Mouse (Mus musculus) myocyte (in vitro differentiated cells): Measurements from ENCODE around the gene Smim22. TPM values are rescaled to one million over a fixed set of nuclear protein-coding genes. Genes with fewer than 3 reads are reported as not detected.
A peak's percentile ranks its signal among the peaks of the same experiment; 100 is the strongest.

Experiments used
- H3K27me3 ChIP-seq: one replicate; pipeline ENCODE4 v1.6.1; 2011; ENCODE audit not compliant: control insufficient read depth, insufficient read depth, insufficient read length
- H3K36me3 ChIP-seq: one replicate; pipeline ENCODE4 v1.6.1; 2011; ENCODE audit not compliant: control insufficient read depth, insufficient read depth
- H3K4me2 ChIP-seq: one replicate; pipeline ENCODE4 v1.6.1; 2011; ENCODE audit warnings: low read depth, control low read depth
- H3K4me3 ChIP-seq: one replicate; pipeline ENCODE4 v1.5.1; 2011; ENCODE audit warnings: mild to moderate bottlenecking, control low read depth, moderate library complexity
- H3K79me2 ChIP-seq: one replicate; pipeline ENCODE4 v1.6.1; 2011; ENCODE audit not compliant: control insufficient read depth, insufficient read depth
- H3ac ChIP-seq: one replicate; pipeline ENCODE4 v1.6.1; 2011; ENCODE audit not compliant: control insufficient read depth, insufficient read length
- CEBPB ChIP-seq: IDR thresholded peaks from 2 replicates; pipeline ENCODE4 v1.6.1; 2011; ENCODE audit warnings: mild to moderate bottlenecking, moderate library complexity; ENCODE audit not compliant: poor library complexity, insufficient read depth, severe bottlenecking
- E2F4 ChIP-seq: IDR thresholded peaks from one replicate; pipeline ENCODE4 v1.6.1; 2011; ENCODE audit warnings: mild to moderate bottlenecking, control low read depth, moderate library complexity; ENCODE audit not compliant: insufficient read depth
- MAX ChIP-seq: IDR thresholded peaks from one replicate; pipeline ENCODE4 v1.6.1; 2011; ENCODE audit warnings: low read depth, mild to moderate bottlenecking, control low read depth
- MYOD1 ChIP-seq, 3 experiments: IDR thresholded peaks; one replicate each; pipeline ENCODE4 v1.6.1; 2011; ENCODE audit warnings: control low read depth in 2 of 3, low read depth in 2 of 3, mild to moderate bottlenecking in 2 of 3, moderate library complexity in 1 of 3; ENCODE audit not compliant: insufficient read length in 2 of 3, control insufficient read depth in 1 of 3
- MYOG ChIP-seq, 3 experiments: IDR thresholded peaks; one replicate each; pipeline ENCODE4 v1.6.1; 2011; ENCODE audit warnings: control low read depth in 2 of 3, low read depth in 2 of 3, mild to moderate bottlenecking in 2 of 3; ENCODE audit not compliant: insufficient read length in 2 of 3, control insufficient read depth in 1 of 3, insufficient read depth in 1 of 3
- POLR2A ChIP-seq: IDR thresholded peaks from one replicate; pipeline ENCODE4 v1.6.1; 2011; ENCODE audit warnings: low read depth, mild to moderate bottlenecking, control low read depth, moderate library complexity; ENCODE audit not compliant: insufficient read length
- POLR2AphosphoS2 ChIP-seq: IDR thresholded peaks from one replicate; pipeline ENCODE4 v1.6.1; 2011; ENCODE audit warnings: low read depth, control low read depth; ENCODE audit not compliant: insufficient read length
- REST ChIP-seq: IDR thresholded peaks from one replicate; pipeline ENCODE4 v1.6.1; 2011; ENCODE audit warnings: mild to moderate bottlenecking, control low read depth, moderate library complexity; ENCODE audit not compliant: insufficient read depth, insufficient read length
- SRF ChIP-seq: IDR thresholded peaks from one replicate; pipeline ENCODE4 v1.6.1; 2011; ENCODE audit warnings: low read depth; ENCODE audit not compliant: control insufficient read depth, insufficient read length
- TCF12 ChIP-seq: IDR thresholded peaks from one replicate; pipeline ENCODE4 v1.6.1; 2011; ENCODE audit warnings: mild to moderate bottlenecking, control low read depth; ENCODE audit not compliant: poor library complexity, insufficient read depth, severe bottlenecking
- TCF3 ChIP-seq: IDR thresholded peaks from one replicate; pipeline ENCODE4 v1.6.1; 2011; ENCODE audit warnings: low read depth, control low read depth; ENCODE audit not compliant: insufficient read length
- USF1 ChIP-seq: IDR thresholded peaks from one replicate; pipeline ENCODE4 v1.6.1; 2011; ENCODE audit warnings: low read depth, mild to moderate bottlenecking, control low read depth, moderate library complexity
- polyA plus RNA-seq: library from polyadenylated mRNA; unstranded; fragments of >200 nt; fragmentation: generic; extraction: Trizol; gene quantifications from one replicate; pipeline ENCODE4 v1.2.1, GENCODE M21; 2012; ENCODE audit warnings: missing spikeins

The Smim22 gene
- polyA plus RNA-seq = 8.5 TPM

- H3K4me2 ChIP-seq = no peak within 1 kb of the TSS
- no peaks in the 10 kb centered on the region for H3K27me3 ChIP-seq
- no peak within 1 kb of the TSS for H3K4me3 ChIP-seq
- no peaks in the 10 kb centered on the region for H3K36me3 ChIP-seq
- TF ChIP-seq E2F4 (no peak), MYOG (IDR thresholded peaks at IDR 0.05; ENCODE audit: control insufficient read depth in 1 of 3, insufficient read depth in 1 of 3, insufficient read length in 2 of 3, low read depth in 2 of 3) (peak in 1 of 3 experiments; percentile 72), CEBPB (no peak), MAX (no peak), TCF12 (no peak), SRF (no peak), USF1 (no peak), MYOD1 (IDR thresholded peaks at IDR 0.05; ENCODE audit: control insufficient read depth in 1 of 3, insufficient read length in 2 of 3, low read depth in 2 of 3) (peak in 1 of 3 experiments; percentile 8), REST (no peak), POLR2A (no peak)
- no peaks in the 10 kb centered on the region for H3K79me2 ChIP-seq
- no peak within 1 kb of the TSS for H3ac ChIP-seq
Measured at GRCm38 (mm10) chr16:5007067-5007466, at the start of gene Smim22. TSS of gene Smim22 (plus strand) at chr16:5007288.

DNA sequence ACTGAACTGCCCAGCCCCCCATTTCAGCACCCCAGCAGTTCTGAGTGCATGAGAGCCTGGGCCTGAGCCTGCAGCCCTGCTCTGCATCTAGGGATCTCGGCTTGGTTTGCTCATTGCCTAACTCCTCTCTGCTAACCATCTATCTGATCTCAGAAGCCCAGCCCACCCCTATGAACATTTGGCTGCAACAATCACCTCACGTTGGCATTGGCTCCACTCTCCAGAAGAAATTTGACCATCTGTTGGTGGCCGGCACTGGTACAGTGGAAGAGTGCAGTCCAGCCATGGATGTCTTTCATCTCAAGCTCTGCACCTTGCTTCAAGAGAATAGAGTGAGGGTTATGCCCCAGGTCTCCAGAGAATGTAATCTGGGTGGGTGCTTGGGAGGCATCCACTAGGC is 49.6 kb upstream of the Smim22 start:
- H3K4me3 ChIP-seq = no peak overlapping the region
- H3ac ChIP-seq = no peak overlapping the region
- H3K4me2 ChIP-seq = no peak overlapping the region
- H3K27me3 ChIP-seq = no peaks in the 10 kb centered on the region
- peaks cover 27% of the 10 kb centered on the region for H3K36me3 ChIP-seq
- no peak for TF ChIP-seq E2F4
- no peak for TF ChIP-seq USF1
- TF ChIP-seq POLR2AphosphoS2 = no peak
- TF ChIP-seq MYOD1 (IDR thresholded peaks at IDR 0.05; ENCODE audit: control insufficient read depth in 1 of 3, insufficient read length in 2 of 3, low read depth in 2 of 3) = no peak
- no peak for TF ChIP-seq POLR2A
- no peak for TF ChIP-seq SRF
- no peak for TF ChIP-seq REST
- TF ChIP-seq CEBPB = no peak
- peaks cover 27% of the 10 kb centered on the region for H3K79me2 ChIP-seq

- peaks cover 10% of the 10 kb centered on the region for H3K36me3 ChIP-seq
- H3K4me3 ChIP-seq = no peak overlapping the region
- peaks cover 41% of the 10 kb centered on the region for H3K79me2 ChIP-seq
- TF ChIP-seq CEBPB (no peak), E2F4 (no peak)
- H3K4me2 ChIP-seq = no peak overlapping the region
- no peaks in the 10 kb centered on the region for H3K27me3 ChIP-seq
- H3ac ChIP-seq = no peak overlapping the region
Measured at GRCm38 (mm10) chr16:4960260-4960659, 46.8 kb upstream of the Smim22 start.

DNA sequence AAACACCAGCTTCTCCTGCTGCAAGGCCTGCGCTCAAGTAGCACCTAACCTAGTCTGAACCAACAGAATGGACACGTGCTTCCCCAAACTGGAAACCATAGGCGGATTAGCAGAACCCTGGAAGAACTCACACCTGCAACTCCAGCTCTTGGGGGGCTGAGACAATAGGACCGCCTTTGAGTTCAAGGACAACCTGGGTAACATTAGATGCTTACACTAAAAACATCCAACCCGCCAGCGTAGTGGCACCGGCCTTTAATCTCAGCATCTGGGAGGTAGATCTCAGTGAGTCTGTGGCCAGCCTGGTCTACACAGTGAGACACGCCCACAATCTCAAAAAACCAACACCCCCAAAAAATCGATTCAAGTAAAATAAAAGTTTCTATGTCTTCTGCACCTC is 43.7 kb upstream of the Smim22 start:
- Histone ChIP-seq H3ac (peak overlapping the region; percentile 37), H3K36me3 (no peaks in the 10 kb centered on the region), H3K4me2 (peak overlapping the region; percentile 97), H3K4me3 (peak overlapping the region; percentile 39), H3K27me3 (no peaks in the 10 kb centered on the region), H3K79me2 (peaks cover 38% of the 10 kb centered on the region)
- TF ChIP-seq POLR2A (no peak), TCF3 (no peak), USF1 (no peak), MAX (no peak), POLR2AphosphoS2 (no peak), E2F4 (no peak), TCF12 (no peak), MYOD1 (IDR thresholded peaks at IDR 0.05; ENCODE audit: control insufficient read depth in 1 of 3, insufficient read length in 2 of 3, low read depth in 2 of 3) (no peak), REST (no peak)

GRCm38 (mm10) chr16:4963797-4964709 is 43.0 kb upstream of the Smim22 start, which contains the start of gene Anks3:
TSS of gene Anks3 (minus strand) at chr16:4964205.
- Histone ChIP-seq H3K4me2 (peak within 1 kb of the TSS; percentile 97), H3K36me3 (no peaks in the 10 kb centered on the region), H3K27me3 (no peaks in the 10 kb centered on the region), H3K79me2 (peaks cover 34% of the 10 kb centered on the region), H3ac (peak within 1 kb of the TSS; percentile 37), H3K4me3 (peak within 1 kb of the TSS; percentile 39)
- no peak for TF ChIP-seq USF1
- peak; percentile 62 for TF ChIP-seq SRF
- peak; percentile 82 for TF ChIP-seq POLR2A
- no peak for TF ChIP-seq CEBPB
- no peak for TF ChIP-seq E2F4
- peak; percentile 57 for TF ChIP-seq POLR2AphosphoS2
- TF ChIP-seq TCF3 = no peak
- no peak for TF ChIP-seq REST
- no peak for TF ChIP-seq TCF12
- no peak for TF ChIP-seq MYOD1 (IDR thresholded peaks at IDR 0.05; ENCODE audit: control insufficient read depth in 1 of 3, insufficient read length in 2 of 3, low read depth in 2 of 3)
- TF ChIP-seq MAX = no peak
- TF ChIP-seq MYOG (IDR thresholded peaks at IDR 0.05; ENCODE audit: control insufficient read depth in 1 of 3, insufficient read depth in 1 of 3, insufficient read length in 2 of 3, low read depth in 2 of 3) = peak in 1 of 3 experiments; percentile 60
